Mouse (Mus musculus) neural tube, embryonic 11.5 days (tissue): ENCODE data around the gene Lingo1. TPM values are rescaled to one million over a fixed set of nuclear protein-coding genes. Genes with fewer than 3 reads are reported as not detected.

Experiments used
- ATAC-seq: fragments of 200-750 bp; cut with Nextera tagmentation; 2 replicates; pipeline ENCODE4 v1.8.0; 2017; ENCODE audit warnings: moderate number of reproducible peaks, mild to moderate bottlenecking, moderate TSS enrichment, moderate library complexity; ENCODE audit not compliant: insufficient read depth, low FRiP score, low TSS enrichment
- DNase-seq: peaks from one replicate; pipeline ENCODE4 v3.0.0-alpha.2; 2015; ENCODE audit warnings: low spot score
- H3K27ac ChIP-seq: fragments of 300-500 bp; sonication (generic); 2 replicates; pipeline ENCODE4 v1.5.1; 2014; ENCODE audit warnings: low read depth, mild to moderate bottlenecking, low read length
- H3K27me3 ChIP-seq: fragments of 300-500 bp; sonication (generic); 2 replicates; pipeline ENCODE4 v1.6.1; 2014; ENCODE audit warnings: mild to moderate bottlenecking, low read length, mixed read lengths; ENCODE audit not compliant: control insufficient read depth, insufficient read depth
- H3K36me3 ChIP-seq: fragments of 300-500 bp; sonication (generic); 2 replicates; pipeline ENCODE4 v1.6.1; 2014; ENCODE audit warnings: mild to moderate bottlenecking, low read length, moderate library complexity, mixed read lengths; ENCODE audit not compliant: control insufficient read depth, insufficient read depth
- H3K4me1 ChIP-seq: fragments of 300-500 bp; sonication (generic); 2 replicates; pipeline ENCODE4 v1.6.1; 2014; ENCODE audit warnings: low read length, mixed read lengths; ENCODE audit not compliant: control insufficient read depth, insufficient read depth
- H3K4me2 ChIP-seq: fragments of 300-500 bp; sonication (generic); 2 replicates; pipeline ENCODE4 v1.6.1; 2014; ENCODE audit warnings: low read depth, mild to moderate bottlenecking, moderate library complexity
- H3K4me3 ChIP-seq: fragments of 300-500 bp; sonication (generic); 2 replicates; pipeline ENCODE4 v1.5.1; 2014; ENCODE audit warnings: low read depth, low read length
- H3K9ac ChIP-seq: fragments of 300-500 bp; sonication (generic); 2 replicates; pipeline ENCODE4 v1.6.1; 2014; ENCODE audit warnings: mild to moderate bottlenecking, low read length
- H3K9me3 ChIP-seq: fragments of 300-500 bp; sonication (generic); 2 replicates; pipeline ENCODE4 v1.6.1; 2016; ENCODE audit warnings: low read length; ENCODE audit not compliant: control insufficient read depth
- WGBS: fragments of 180-500 bp; shearing (Covaris S2); extraction: QIAGEN DNeasy Blood & Tissue Kit; methylation state at CpG from one replicate; pipeline ENCODE4 v1.1.7; 2014; 5-methylcytosine and 5-hydroxymethylcytosine counted together
- polyA plus RNA-seq: library from polyadenylated mRNA; unstranded; fragments of >200 nt; fragmentation: Nextera tagmentation; extraction: Ambion mirVana; gene quantifications from 2 replicates; pipeline ENCODE4 v1.2.1, GENCODE M21; 2014

The Lingo1 gene
- polyA plus RNA-seq, 1 experiment from 2014 or later = 14.7 TPM

DNA sequence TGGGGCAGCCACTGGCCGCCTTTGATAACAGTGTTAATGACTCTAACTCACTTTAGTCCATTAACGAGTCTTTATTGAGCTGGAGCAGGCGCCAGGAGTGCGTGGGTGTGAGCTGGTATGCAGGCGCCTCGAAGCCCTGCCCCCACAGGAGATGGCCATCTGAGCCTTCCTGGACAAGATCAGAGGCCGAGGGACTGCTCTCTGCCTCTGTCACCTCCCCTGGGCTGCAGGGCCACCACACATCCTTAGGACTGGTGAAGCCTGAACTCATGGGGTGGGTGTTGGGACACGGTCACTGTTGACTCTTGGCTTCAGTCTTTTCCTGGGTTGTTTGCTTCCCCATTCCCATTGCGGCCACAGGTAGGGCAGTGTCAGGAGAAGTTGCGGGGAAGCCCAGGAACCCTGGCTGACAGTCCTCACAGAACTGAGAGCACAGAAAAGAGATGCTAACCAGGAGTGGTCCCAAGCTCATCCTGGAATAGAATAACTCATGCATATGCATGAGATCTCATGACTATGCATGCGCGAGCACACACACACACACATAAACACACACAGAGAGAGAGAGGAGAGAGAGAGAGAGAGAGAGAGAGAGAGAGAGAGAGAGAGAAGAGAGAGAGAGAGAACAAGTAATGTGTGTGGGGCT lies 191.3 kb downstream of the Lingo1 start:
- no peak overlapping the region for H3K27ac ChIP-seq
- DNase-seq (no peak), ATAC-seq (peak; percentile 72)
- H3K9me3 ChIP-seq = no peaks in the 10 kb centered on the region
- H3K36me3 ChIP-seq = no peaks in the 10 kb centered on the region
- H3K4me1 ChIP-seq = peaks cover 12% of the 10 kb centered on the region
- no peaks in the 10 kb centered on the region for H3K27me3 ChIP-seq
- no peak overlapping the region for H3K9ac ChIP-seq
- H3K4me3 ChIP-seq = no peak overlapping the region
- H3K4me2 ChIP-seq = no peak overlapping the region
- 31% methylated on average over 12 of the region's 12 CpGs for WGBS

GRCm38 (mm10) chr9:56600655-56601054 lies 195.6 kb downstream of the Lingo1 start:
- H3K36me3 ChIP-seq = no peaks in the 10 kb centered on the region

GRCm38 (mm10) chr9:56592639-56593038 lies 203.6 kb downstream of the Lingo1 start:
- DNase-seq (no peak), ATAC-seq (no peak)
- no peaks in the 10 kb centered on the region for H3K9me3 ChIP-seq
- 91% methylated on average over 7 of the region's 7 CpGs for WGBS
- H3K36me3 ChIP-seq = no peaks in the 10 kb centered on the region
- H3K4me3 ChIP-seq = no peak overlapping the region
- no peak overlapping the region for H3K9ac ChIP-seq
- no peak overlapping the region for H3K4me2 ChIP-seq
- no peaks in the 10 kb centered on the region for H3K27me3 ChIP-seq
- H3K4me1 ChIP-seq = peaks cover 17% of the 10 kb centered on the region; the same call in 1 of the 2 replicates
- no peak overlapping the region for H3K27ac ChIP-seq

More at GRCm38 (mm10) chr9:56600655-56601054, 195.6 kb downstream of the Lingo1 start:
- Histone ChIP-seq H3K4me2 (no peak overlapping the region), H3K27ac (no peak overlapping the region), H3K9ac (no peak overlapping the region), H3K9me3 (no peaks in the 10 kb centered on the region), H3K27me3 (no peaks in the 10 kb centered on the region), H3K4me1 (peaks cover 12% of the 10 kb centered on the region), H3K4me3 (no peak overlapping the region)
- DNase-seq = no peak
- ATAC-seq = no peak
- WGBS = 35% methylated on average over 11 of the region's 11 CpGs

DNA sequence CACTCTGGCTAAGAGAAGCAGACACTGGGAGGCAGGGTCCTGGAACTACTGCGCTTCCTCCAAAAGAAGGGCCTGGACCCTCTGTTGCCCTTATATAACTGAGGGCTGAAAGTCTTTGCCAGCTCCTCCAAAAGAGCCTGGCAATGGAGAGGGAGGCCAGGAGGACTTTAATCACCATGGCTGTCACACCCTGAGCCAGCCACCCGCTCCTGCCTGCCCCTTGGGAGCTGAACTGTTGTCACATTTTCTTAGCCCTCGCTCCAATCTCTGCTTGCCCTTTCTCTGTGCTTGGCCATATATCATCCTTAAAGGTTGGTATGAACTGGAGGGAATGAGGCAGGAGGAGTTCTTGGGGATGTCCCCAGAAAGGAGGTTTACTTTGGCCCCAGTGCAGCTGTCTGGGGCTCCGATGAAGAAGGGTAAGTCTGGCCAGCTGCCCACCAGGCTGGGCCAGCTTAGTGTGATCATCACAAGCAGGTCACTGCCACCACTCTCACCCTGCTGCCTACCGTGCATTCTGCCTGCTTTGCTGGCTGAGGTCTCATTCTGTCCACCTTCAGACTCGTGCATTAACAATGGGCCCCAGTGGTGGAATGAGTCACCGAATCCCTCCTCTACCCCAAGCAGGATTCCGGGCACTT lies 204.9 kb downstream of the Lingo1 start:
- ATAC-seq = no peak
- no peak overlapping the region for H3K9ac ChIP-seq
- H3K36me3 ChIP-seq = no peaks in the 10 kb centered on the region
- no peak overlapping the region for H3K4me2 ChIP-seq
- no peak overlapping the region for H3K4me3 ChIP-seq
- H3K27me3 ChIP-seq = no peaks in the 10 kb centered on the region
- no peak overlapping the region for H3K27ac ChIP-seq
- no peak for DNase-seq
- H3K4me1 ChIP-seq = peaks cover 17% of the 10 kb centered on the region; the same call in 1 of the 2 replicates
- 67% methylated on average over 8 of the region's 8 CpGs for WGBS
- H3K9me3 ChIP-seq = no peaks in the 10 kb centered on the region

DNA sequence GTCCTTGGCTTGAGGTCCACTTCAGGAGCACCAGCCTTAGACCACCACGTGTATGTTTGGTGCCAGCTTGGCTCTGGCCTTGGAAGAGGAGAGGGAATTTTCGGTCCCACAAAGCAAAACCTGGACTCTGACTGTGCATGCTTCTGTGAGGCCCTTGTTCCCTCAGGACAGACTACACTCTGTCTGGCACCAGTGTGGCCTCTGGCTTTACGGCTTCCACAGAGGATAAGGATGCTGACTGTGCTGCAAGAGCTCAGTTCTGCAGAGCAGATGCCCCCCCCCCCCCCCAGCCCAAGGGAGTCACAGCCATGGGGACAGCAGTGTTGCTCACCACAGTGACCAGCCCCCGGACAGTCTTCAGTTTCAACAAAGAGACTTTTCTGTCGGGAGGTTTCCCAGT lies 206.5 kb downstream of the Lingo1 start:
- H3K27ac ChIP-seq = no peak overlapping the region
- ATAC-seq = no peak

GRCm38 (mm10) chr9:56584043-56584424 lies 212.2 kb downstream of the Lingo1 start:
- DNase-seq = no peak

More for the DNA sequence above, 206.5 kb downstream of the Lingo1 start:
- Histone ChIP-seq H3K9ac (no peak overlapping the region), H3K4me3 (no peak overlapping the region), H3K4me1 (peaks cover 17% of the 10 kb centered on the region; the same call in 1 of the 2 replicates), H3K36me3 (no peaks in the 10 kb centered on the region), H3K27me3 (no peaks in the 10 kb centered on the region), H3K4me2 (no peak overlapping the region), H3K9me3 (no peaks in the 10 kb centered on the region)
- 29% methylated on average over 5 of the region's 5 CpGs for WGBS
- no peak for DNase-seq

GRCm38 (mm10) chr9:56583139-56584042 lies 212.9 kb downstream of the Lingo1 start:
- 59% methylated on average over 11 of the region's 11 CpGs for WGBS
- no peak for ATAC-seq
- H3K9me3 ChIP-seq = no peaks in the 10 kb centered on the region
- no peak overlapping the region for H3K27ac ChIP-seq
- H3K4me3 ChIP-seq = no peak overlapping the region
- no peak overlapping the region for H3K9ac ChIP-seq
- no peak for DNase-seq
- H3K4me2 ChIP-seq = no peak overlapping the region
- H3K36me3 ChIP-seq = no peaks in the 10 kb centered on the region
- H3K4me1 ChIP-seq = peaks cover 11% of the 10 kb centered on the region
- no peaks in the 10 kb centered on the region for H3K27me3 ChIP-seq

More at GRCm38 (mm10) chr9:56584043-56584424, 212.2 kb downstream of the Lingo1 start:
- WGBS = 53% methylated on average over 7 of the region's 7 CpGs
- Histone ChIP-seq H3K36me3 (no peaks in the 10 kb centered on the region), H3K9me3 (no peaks in the 10 kb centered on the region), H3K27ac (no peak overlapping the region), H3K4me1 (peaks cover 11% of the 10 kb centered on the region), H3K27me3 (no peaks in the 10 kb centered on the region), H3K4me3 (no peak overlapping the region), H3K4me2 (no peak overlapping the region), H3K9ac (no peak overlapping the region)
- ATAC-seq = no peak

- Histone ChIP-seq H3K36me3 (no peaks in the 10 kb centered on the region), H3K4me3 (no peak overlapping the region), H3K9ac (no peak overlapping the region), H3K27ac (no peak overlapping the region), H3K9me3 (no peaks in the 10 kb centered on the region), H3K27me3 (no peaks in the 10 kb centered on the region), H3K4me2 (no peak overlapping the region), H3K4me1 (peaks cover 11% of the 10 kb centered on the region)
- WGBS = 68% methylated on average over 8 of the region's 8 CpGs
- ATAC-seq (no peak), DNase-seq (no peak)
Measured at GRCm38 (mm10) chr9:56582628-56583027, 213.6 kb downstream of the Lingo1 start.
